Mouse (Mus musculus): ENCODE measurements around the gene Olfr748.
A peak's percentile ranks its signal among the peaks of the same experiment; 100 is the strongest.
"Not testable (repeated sequence)": the region's sequence is repeated elsewhere in the genome, so short reads cannot be mapped to it uniquely, and the experiment has no call there.

Gene Olfr748

GRCm38 (mm10) chr14:50707073-50707472, at the start of gene Olfr748:
Olfr748 (plus strand) TSS chr14:50707373.
- DNase-seq (ENCODE audit: low spot score in 2 of 2): no peak

GRCm38 (mm10) chr14:50693106-50693505, 14.1 kb upstream of the Olfr748 start, which contains the start of gene Olfr747:
Olfr747 (minus strand) TSS chr14:50693206.
- DNase-seq (ENCODE audit: low spot score in 2 of 2): no peak

DNA sequence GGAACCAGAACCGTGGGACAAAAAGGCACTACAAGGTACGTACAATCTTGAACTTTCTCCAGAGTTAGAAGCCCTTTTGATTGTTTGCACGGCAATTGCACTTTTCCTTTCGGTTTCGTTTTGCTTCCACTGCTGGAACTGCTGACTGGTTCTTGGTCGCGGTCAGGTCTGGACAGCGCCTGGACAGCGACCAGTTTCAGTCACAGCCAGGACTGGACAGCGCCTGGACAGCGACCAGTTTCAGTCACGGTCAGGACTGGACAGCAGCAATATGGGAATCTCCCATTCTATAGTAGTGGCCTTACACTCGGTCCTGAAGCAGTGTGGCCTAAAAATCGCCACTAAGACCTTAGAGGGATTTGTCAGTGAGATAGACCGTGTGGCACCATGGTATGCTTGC, 12.7 kb downstream of the Olfr748 start:
- not testable (repeated sequence) for DNase-seq (ENCODE audit: low spot score in 2 of 2)

GRCm38 (mm10) chr14:50722371-50722770, 15.2 kb downstream of the Olfr748 start:
- not testable (repeated sequence) for DNase-seq (ENCODE audit: low spot score in 2 of 2)

GRCm38 (mm10) chr14:50740334-50740733, 33.2 kb downstream of the Olfr748 start:
- no peak for DNase-seq (ENCODE audit: low spot score in 2 of 2)

GRCm38 (mm10) chr14:50741584-50741983, 34.4 kb downstream of the Olfr748 start:
- DNase-seq (ENCODE audit: low spot score in 2 of 2): no peak

- no peak for DNase-seq (ENCODE audit: low spot score in 2 of 2)
Observed at GRCm38 (mm10) chr14:50744994-50745393, 37.8 kb downstream of the Olfr748 start, which contains the start of gene Olfr749. Olfr749 (minus strand) TSS chr14:50745094.

DNA sequence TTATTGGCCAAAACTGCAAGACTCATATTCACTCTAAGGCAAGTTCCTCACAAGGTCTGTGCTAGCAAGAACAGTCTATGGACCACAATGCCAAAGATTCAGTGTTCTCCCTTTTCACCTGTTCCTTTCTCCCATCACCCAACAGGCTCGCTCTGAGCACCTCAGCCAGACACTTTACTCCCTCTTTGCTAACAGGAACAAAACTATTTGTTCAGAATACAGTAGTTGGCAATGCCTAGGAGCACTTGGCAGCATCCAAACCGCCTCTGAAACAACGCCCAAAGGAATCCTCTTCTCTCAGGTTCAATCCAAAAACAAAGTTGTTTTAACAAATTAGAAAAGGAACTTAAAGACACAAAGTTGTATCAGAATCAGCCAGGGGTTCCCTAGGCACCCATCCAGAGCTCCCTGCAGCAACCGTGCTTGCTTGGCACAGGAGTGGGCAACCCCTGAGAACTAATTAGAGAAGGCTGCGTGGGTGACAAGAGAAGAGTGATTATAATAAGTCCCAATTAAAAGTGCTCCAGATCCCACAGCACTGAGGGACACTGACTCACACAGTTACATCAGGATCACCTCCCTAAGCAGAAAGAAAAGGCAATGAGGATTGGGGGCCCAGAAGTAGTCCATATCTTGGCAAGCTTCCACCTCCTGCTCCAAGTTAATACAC, 51.4 kb downstream of the Olfr748 start:
- DNase-seq (ENCODE audit: low spot score in 2 of 2): peak; percentile 9 to 17

All from frontal cortex, postnatal 36 days (tissue).